Mouse (Mus musculus) urinary bladder, postnatal 25 days (tissue): ENCODE data around the gene Metap1d.

ENCODE experiments used
- DNase-seq: peaks from one replicate; pipeline ENCODE4 v3.0.0; 2022; ENCODE audit warnings: low spot score

Gene Metap1d

DNA sequence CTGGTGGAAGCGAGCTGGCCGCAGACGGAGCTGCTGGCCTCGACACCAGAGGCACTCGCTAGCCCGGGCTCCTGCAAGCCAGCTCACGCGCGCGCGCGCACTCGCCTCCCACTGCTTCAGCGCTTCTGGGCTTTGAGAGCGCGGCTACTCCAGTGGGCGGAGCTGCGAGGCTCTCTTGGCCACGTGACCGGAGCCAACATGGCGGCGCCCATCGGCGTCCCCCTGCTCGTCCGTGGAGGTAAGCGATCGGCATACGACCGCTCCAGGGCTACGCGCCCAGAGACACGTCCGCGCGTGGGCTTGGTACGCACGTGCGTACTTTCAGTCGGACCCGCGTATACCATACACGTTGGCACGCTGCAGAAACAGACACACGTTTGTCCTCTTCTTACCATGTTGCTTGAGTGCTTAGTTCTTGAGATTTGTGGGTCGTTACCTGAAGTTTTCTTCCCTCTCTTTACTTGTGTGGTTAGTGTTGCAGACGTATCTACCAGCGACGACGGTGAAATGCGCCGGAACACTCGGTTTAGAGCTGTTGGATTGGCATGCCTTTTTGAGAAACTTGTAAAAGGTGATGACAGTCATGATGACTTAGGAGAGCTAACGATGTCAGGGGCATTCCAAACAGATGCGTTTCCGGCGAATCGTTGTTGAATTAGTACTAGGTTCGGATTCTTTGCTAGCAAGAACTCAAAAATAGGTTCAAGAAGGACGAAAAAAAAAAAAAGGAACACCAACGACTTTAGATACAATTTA, at the start of gene Metap1d:
TSS of gene Metap1d (plus strand) at position 116 of the 756 bp plus-strand sequence.
- peak; percentile 89 for DNase-seq

DNA sequence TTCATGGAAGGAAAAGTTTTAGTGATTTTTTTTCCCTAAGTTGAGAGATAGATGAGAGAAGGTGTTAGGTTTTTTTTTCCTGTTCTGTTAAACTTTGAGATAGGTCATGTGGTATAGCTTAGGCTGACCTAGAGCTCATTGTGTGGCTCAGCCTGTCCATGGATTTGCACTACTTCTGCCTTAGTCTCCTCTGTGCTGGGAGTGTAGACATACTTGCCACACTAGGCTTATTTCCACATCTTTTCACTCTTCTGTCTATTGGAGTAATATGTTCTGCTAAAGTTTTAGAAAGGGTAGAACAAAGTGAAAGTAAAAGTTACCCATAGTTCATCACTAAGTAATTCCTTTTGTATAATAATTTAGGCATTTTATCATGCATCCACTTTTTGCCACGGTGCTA, 47.5 kb upstream of the Metap1d start:
- DNase-seq, result no peak

DNA sequence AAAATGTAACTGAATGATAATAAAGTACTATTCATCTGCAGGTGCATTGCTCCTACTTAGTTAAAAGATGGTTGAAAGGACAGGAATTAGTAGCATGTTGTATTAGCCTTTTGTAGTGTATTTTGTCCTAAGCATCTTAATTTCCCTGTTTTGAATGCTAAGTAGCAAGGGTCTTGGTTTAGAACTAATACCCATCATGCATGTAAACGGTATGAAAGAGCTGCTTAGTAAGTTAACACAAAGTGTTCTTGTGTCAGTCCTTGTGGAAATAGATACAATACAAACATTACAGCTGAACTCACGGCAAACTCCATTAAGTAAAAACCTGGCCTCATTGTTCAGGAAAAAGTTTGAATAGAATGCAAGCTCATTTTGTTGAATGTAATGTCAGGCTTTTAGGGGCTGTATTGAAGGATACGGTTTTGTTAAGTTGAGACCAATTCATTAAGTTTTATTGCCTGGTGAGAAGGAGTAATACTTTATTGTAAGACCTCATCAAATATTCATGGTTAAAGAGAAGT, 34.3 kb upstream of the Metap1d start:
- DNase-seq, result no peak

DNA sequence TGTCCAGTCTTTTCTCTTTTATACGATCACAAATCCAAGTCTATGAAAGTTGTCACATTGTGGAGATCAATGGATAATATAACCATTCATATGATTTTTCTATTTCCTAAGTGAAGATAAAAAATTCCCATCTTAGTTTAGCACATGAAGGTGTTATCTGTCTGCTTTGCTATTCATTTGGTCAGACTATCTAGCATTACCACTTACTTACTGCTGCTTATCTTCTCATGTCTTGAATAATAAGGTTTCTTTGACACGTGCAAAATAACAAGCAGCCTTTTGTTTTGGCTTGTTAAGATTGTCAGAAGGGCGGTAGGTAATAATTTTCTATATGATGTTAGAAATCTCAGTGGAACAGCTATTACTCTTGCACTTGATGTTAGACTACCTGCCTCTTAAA, 33.7 kb upstream of the Metap1d start:
- no peak for DNase-seq

DNA sequence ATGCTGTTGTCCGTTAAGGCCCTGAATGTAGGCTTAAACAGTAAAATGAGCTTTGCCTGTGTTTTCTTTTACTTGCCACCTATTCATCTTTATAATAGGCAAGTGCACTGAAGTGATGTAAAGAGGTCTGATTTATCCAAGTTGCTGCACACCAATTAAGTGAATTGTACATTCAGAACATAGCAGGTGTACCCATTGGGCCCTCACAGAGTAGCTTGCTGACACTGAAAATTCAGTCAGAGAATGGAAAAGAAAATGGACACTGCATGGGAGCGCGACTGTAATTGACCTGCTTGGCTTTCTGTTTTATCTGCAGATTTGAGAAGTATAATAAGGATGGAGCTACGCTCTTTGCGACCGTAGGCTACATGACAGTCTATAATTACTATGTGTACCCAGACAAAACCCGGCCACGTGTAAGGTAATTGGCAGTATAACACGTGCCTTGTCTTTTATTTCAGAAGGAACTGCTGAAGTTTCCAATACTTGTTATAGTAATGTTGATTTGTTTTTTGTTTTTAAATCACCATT, 32.1 kb upstream of the Metap1d start:
- DNase-seq, result no peak

DNA sequence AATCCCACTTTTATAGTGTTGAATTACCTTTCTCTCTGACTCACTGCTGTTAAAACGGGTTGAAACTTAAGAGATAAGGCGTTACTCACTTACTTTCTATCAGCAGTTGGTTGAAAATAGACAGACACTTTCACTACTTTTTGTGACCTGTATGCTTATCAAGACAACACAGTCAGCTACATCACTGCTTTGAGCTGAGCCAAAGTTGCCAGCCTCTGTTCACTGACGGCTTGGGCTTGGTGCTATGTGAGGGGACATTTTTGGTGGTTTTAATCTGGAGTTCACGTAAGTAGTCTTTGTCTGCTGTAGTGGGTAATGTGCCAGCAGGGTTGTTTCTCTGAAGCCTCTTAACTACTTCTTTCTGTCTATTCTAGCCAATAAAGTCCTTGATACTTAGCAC, 28.5 kb upstream of the Metap1d start:
- no peak for DNase-seq

DNA sequence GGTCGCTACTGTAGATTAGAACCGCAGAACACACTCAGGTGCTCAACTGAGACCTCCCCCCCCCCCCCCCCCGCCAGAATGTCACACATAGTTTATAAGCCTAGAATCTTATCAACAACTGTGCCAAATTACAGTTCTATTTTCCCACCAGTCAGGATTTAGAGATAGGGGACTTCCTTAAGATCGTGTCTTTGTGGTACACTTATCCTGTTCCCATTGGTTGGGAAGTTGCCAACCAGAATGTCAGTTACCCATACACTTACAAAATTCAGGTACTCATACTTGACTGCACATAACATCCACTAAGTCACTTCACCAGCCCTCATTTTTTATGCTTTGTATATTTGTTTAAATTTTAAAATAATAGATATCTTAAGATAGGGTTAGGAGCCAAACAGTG, 17.6 kb upstream of the Metap1d start:
- DNase-seq, result no peak

DNA sequence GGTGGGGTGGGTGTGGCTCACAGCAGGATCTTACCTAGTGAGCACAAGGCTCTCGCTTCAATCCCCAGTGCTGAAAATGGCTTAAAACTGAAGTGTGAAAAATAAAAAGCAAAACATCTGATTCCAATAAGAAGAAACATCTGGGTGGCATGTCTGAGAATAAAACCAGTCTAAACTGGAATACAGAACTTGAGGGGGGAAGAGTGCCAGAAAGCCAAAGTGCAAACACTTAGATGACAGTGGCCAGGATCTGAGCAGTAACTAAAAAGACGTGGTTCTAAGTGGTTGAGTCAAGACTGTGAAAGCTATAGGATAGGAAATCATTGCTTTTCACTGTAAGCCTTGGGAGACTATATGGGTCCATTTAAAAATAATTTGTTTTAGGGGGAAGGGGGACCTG, 9.7 kb upstream of the Metap1d start:
- DNase-seq, result no peak

DNA sequence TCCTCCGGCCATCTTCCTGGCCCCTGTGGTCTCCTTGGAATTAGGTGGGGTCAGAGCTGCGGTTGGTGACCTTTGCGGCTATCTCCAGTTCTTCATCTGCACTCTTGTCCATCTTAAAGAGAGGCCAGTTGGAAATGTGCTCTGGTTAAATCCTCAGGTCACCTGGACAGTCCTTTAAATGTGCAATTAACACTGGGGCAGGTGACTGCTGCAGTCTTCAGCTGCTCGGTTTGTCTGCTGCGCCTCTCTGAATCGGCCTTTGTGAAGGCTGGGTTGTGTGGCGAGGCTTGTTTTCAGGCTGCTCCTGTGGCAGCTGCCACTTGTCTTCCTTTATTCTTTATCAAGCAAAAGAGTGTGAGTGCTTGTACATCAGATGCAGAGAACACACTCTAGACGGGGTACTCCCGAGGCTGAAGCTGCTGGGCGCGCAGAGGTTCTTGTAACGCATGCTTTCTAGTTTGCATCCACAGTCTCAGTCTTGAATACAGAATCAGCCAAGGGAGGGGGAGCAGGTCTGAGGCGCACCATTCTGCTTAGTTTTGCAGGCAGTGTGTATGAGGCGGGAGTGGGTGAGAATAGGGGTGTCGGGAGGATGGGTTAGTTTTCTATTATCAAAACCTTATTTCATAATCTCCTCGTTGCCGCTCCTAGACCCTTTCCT, 7.4 kb upstream of the Metap1d start:
- no peak for DNase-seq

DNA sequence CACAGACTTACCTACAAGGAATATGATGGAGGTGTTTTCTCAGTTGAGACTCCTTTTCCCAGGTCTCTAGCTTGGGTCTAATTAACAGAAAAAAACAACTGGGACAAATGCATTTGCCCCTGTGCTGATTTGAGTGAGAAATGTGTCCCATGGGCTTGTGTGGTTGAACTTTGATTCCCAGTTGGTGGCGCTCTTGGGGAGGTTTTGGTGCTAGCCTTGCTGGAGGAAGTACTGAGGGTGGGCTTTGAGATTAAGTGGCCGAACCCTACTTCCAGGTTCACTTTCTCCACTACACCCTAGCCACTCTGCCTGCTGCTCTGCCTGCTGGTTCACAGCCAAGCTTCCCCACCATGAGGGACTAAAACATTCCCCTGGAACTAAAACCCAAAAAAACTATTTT, 3.5 kb upstream of the Metap1d start:
- no peak for DNase-seq

DNA sequence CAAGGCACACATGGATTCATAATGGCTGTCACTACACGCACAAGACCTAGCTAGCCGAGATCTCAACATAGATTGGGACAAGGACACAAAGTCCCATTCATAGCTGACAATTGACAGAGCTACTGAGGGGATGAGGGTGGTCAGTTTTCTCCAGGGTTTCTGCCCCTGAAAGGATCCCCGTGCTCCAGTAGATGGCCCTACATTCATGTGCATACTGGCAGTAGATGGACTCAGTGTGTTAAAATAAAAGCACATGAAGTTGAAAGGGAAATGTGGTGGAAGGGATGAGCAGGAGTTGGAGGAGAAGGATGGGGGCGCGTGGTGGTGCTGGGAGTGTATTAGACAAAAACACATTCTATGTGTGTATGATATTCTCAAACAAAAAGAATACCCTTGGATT, 1.3 kb upstream of the Metap1d start:
- no peak for DNase-seq

DNA sequence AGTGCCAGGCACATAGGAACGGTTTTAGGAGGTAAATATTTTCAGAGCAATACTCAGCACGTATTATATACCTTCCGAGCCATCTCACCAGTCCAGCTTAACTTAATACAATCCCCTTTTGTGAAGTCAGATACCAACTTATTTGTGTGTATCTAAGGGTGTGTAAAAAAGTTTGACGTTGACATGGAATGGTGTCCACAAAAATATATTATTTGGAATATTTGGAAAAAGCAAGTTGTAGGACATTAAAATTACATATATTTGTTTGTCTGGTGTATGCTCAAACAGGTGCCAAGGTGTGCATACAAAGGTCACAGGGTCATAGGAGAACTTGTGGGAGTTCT, 813 bp downstream of the Metap1d start:
- DNase-seq, result no peak

DNA sequence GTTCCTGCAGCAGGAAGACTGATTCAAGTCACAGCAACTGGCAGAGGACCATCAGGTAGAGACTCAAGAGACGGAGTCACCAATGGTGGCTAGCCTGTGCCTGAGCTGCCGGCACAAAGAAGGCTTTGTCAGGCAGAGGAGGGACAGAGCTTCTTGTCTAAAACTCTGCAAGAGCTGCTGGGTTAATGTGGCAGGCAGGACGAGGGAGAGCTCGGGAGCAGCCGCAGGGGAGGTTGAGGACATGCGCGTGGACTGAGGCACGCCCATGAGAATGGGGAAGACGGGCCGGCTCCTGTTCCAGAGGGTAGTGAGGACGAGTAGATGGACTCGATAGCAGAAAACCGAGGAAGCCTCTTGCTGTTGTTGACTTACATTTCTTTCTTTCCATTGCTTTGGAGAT, 5.5 kb downstream of the Metap1d start:
- no peak for DNase-seq

DNA sequence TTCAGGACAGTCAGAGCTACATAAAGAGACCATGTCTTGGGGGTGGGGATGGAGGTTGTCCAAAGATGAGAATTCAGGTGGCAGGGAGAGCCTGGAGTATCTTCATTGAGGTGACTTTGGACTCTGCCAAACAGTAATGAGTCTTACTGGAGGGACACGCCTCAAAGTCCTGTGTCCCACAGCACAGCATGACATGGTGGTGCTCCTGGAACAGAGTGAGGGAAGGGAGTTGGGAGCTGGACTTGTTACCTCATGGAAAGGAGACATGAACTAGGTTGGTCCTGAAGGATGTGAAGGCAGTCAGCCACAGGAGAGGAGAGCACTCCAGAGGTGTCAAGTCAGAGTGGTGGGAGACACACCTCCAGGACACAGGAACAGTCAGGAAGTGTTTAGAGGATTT, 6.6 kb downstream of the Metap1d start:
- no peak for DNase-seq

DNA sequence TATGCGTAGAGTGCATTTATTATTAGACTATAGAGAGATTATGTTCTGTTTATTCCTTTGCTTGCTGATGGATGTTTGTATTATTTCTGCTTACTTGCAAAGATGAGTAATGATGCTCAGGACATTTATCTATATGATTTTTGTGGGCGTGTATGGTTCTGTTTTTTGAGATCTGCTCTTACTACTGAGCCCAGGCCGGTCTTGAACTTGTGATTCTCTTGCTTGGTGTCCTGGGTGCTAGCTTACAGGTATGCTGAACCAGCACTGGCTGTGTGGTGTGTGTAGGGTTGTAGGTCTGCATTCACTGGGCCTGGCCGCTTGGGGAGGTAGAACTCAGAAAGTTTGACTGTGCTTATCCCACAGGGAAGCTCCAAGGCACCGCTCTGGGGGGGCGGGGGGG, 8.1 kb downstream of the Metap1d start:
- no peak for DNase-seq

DNA sequence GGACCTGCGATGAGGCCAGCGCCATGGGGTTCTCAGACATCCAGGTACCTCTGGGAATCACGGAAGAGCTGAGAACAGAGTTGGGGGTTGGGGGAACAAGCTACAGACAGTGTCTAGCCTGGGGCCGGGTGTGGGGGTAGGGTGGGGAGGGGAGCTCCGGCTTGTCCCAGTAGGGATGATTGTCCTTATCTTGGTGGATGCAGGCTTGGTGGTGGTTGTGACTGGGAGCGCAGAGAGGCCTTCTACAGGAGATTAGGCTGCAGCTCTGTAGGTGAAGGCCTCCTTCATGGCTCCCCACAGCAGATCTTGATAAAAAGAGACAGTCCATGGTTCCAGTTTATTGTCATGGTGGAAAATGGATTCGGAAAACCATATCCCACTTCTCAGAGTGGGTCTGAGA, 8.5 kb downstream of the Metap1d start:
- no peak for DNase-seq

DNA sequence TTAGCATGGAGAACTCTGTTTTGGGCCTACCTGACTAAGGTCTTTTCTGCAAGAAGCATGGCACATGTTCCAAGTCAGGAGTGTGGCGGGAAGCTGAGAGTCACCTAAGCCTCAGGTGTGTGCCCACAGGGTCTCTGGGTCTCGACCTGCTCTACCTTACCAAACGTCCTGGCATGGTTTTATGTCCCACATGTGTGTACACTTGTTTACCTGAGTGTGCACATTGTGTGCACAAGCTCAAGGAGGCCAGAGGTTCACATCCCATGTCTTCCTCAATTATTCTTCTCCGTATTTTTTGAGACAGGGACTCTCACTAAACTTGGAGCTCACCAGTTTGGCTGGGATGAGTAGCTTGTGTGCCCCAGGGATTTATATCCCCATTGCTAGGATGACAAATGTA, 9.0 kb downstream of the Metap1d start:
- DNase-seq, result no peak

DNA sequence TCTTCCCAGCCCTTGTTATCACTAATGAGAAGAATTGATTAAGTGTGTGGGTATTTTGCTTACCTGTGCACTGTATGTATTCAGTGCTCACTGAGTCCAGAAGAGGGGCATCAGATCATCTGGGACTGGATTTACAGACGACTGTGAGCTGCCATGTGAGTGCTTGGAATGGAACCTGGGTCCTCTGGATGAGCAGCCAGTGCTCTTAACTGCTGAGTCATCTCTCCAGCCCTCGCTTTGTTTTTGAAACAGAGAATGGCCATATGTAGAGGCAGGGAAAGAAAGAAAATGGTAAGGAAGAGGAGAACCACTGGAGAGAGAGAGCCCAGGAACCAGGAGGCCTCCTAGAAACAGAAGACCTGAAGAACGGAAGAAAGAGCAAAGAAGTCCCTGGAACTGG, 9.5 kb downstream of the Metap1d start:
- no peak for DNase-seq

DNA sequence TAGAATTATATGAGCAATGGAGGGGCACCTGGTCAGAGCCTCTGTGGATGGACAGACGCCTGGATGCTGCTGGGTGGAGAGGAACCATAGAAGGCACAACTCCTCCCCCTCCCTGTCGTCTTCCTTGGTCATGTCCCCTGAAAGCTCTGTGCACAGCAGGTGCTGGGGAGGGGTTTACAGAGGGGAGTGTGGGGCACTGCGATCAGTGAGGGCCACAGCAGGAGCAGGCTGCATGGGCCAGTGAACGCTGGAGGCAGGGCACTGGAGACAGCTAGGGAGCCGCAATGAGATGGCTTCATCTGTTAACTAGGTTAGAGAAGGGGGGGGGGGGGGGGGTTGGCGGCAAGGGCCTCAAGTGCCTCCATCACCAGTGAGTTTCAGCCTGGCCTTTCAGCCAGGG, 13.0 kb downstream of the Metap1d start:
- no peak for DNase-seq

DNA sequence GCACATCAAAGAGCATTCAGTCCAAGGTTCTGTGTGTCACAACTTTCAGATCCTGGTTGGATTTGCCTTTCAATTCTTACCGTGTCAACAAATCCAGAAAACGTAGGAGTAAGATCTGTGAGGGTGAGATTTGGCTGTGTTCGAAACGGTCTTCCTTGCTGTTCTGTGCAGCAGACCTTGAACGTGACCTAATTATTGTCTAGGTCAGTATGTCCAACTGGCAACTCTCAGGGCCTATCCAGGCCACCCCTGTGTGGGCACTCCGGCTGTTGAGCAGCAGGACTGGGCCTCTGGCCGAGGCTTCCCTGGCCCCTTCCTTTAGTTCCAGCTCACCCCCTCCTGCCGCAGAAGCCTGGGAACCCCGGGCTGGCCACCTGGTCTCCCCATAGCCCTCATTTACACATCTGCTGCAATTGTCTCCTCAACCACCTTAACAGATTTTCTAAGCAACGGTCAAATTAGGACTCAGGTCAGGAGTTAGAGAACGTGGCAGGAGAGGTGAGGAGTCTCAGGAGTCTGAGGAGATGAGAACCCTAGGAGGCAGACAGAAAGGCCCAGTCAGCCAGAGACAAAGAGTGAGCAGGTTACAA, 13.9 kb downstream of the Metap1d start:
- no peak for DNase-seq

DNA sequence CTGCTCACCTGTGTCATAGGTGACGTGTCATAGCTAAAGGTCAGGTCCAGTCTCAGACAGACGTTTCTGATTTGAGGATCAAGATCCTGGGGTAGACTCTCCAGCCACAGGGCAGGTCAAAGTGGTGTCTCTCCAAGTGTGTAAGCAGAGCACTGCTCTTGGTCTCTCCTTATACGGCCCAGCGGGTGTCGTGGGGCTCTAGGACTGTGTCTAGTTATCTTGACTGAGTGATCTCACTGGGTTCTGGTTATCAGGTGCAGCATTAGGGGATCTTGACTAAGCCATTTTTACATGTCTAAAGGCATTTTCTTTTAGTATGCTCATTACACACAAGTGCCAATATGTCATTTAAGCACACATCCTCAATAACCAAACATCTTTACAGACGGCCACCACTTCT, 18.0 kb downstream of the Metap1d start:
- no peak for DNase-seq

DNA sequence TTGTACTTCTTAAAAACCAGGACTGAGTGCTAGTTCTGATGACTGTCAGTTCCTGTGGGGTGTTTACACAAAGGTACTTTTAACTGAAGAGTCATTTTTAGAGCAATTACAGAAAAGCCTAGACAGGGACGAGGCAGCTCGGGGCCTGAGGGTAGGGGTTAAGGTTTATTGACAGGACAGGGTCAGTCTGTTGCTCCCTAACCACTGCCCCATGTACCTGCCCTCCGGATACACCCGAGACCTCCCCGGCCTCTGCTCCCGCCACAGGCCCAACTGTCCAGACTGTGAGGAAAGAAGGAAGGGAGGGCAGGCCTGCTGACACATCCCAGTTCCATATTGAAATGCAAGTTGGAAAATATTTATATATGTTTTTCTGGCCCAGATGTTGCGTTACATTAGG, 20.8 kb downstream of the Metap1d start:
- no peak for DNase-seq

DNA sequence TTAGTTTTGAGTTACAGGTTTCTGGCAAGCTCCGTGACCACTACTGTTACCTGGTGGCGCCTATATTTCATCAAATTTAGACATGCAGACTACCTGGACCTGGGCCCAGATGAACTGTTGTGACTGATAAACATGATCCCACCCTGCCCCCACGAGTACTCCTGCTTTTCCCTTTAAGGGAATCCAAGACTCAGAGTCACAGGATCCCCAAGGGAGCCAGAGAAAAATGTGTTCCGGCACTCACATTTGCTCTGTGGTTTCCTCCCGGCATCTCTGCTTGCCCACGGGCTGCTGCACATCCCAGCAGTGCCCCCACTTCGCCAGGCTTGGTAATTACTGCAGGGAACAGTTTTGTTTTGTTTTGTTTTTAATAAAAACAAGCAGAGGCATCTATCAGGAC, 21.3 kb downstream of the Metap1d start:
- DNase-seq, result no peak
